In the genomic region with DNA sequence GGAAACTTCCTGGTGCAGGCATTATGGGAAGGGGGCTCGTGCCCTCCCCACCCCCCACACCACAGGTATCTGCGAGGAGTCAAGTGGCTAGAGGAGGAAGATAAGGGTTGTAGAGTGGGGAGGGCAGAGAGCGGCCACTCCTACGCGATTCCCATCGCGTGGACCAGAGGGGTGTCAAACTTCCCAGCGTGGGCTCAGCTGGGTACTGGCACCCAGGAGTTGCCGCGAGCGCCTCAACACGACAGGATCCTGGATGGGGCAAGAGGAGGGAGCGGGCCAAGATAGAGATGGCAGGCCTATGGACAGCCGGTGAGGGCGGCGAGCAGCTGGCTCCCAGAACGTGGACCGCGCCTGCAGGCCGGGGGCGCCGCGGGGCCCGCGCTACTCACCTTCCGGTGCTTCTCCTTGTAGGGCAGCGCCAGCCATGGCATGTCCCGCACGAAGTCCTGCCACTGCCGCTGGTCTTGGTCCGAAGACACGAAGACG, we compare ENCODE assay signal across 8 mouse cellular contexts. TPM values are rescaled to one million over a fixed set of nuclear protein-coding genes. Genes with fewer than 3 reads are reported as not detected.
DNase-seq lines count a peak whose midpoint lies in the region; ATAC-seq and TF ChIP-seq lines count a peak whose summit lies in the region.

No protein-coding gene starts in this region.

- no peaks in the 10 kb centered on the region for H3K9me3 ChIP-seq in limb, embryonic 15.5 days
- H3K9me3 ChIP-seq in neural tube, embryonic 13.5 days: no peaks in the 10 kb centered on the region

- TF ChIP-seq CTCF in thymus, adult 2 months (IDR thresholded peaks at IDR 0.05; ENCODE audit: borderline replicate concordance, control insufficient read depth, extremely low read depth, insufficient read depth, low read length, poor library complexity): no peak

- H3K4me1 ChIP-seq in thymus, adult 2 months (replicated peaks; ENCODE audit: control insufficient read depth, insufficient read depth, low read length): peaks cover 13% of the 10 kb centered on the region
- H3K4me1 ChIP-seq in limb, embryonic 15.5 days: peaks cover 37% of the 10 kb centered on the region
- H3K4me1 ChIP-seq in neural tube, embryonic 13.5 days (replicated peaks): peaks cover 41% of the 10 kb centered on the region

- under 1% methylated on average over 33 of the region's 33 CpGs for whole genome bisulfite sequencing in thymus, adult 2 months
- under 1% methylated on average over 30 of the region's 33 CpGs for WGBS in limb, embryonic 15.5 days
- WGBS in neural tube, embryonic 13.5 days: 0% methylated on average over 25 of the region's 33 CpGs

- no peak for TF ChIP-seq POLR2A in thymus, adult 2 months (IDR thresholded peaks at IDR 0.05; ENCODE audit: control insufficient read depth, extremely low read depth, insufficient read depth, low read length, poor library complexity)

- no peaks in the 10 kb centered on the region for H3K27me3 ChIP-seq in thymus, adult 2 months (ENCODE audit: control insufficient read depth, insufficient read depth, low read length)
- H3K27me3 ChIP-seq in limb, embryonic 15.5 days: no peaks in the 10 kb centered on the region
- no peaks in the 10 kb centered on the region for H3K27me3 ChIP-seq in neural tube, embryonic 13.5 days

- no peak for DNase-seq in thymus, adult 2 months
- DNase-seq in thymus, postnatal 25 days: no peak
- peak; percentile 59 for DNase-seq in cerebellum, adult 8-10 months
- peak; percentile 48 to 67 for DNase-seq in gastrocnemius, adult 8-10 months (ENCODE audit: low spot score in 2 of 2)
- no peak for DNase-seq in ovary, adult 18-20 months (ENCODE audit: low spot score)

- H3K4me3 ChIP-seq in thymus, adult 2 months (ENCODE audit: control insufficient read depth, insufficient read depth, low read length): peak overlapping the region; percentile 77
- peak overlapping the region; percentile 91 for H3K4me3 ChIP-seq in limb, embryonic 15.5 days
- H3K4me3 ChIP-seq in neural tube, embryonic 13.5 days: peak overlapping the region; percentile 76

- peak; percentile 26; the same call in 1 of the 2 replicates for ATAC-seq in limb, embryonic 15.5 days (ENCODE audit: insufficient number of reproducible peaks, low FRiP score, low TSS enrichment, low read depth)
- ATAC-seq in neural tube, embryonic 13.5 days (ENCODE audit: low read depth): peak; percentile 77
- ATAC-seq in erythroid progenitor cell, adult 5-6 weeks (replicated peaks; ENCODE audit: low FRiP score, poor library complexity, severe bottlenecking): no peak

- no peaks in the 10 kb centered on the region for H3K36me3 ChIP-seq in thymus, adult 2 months (ENCODE audit: control insufficient read depth, insufficient read depth, low read length)
- H3K36me3 ChIP-seq in limb, embryonic 15.5 days: no peaks in the 10 kb centered on the region
- H3K36me3 ChIP-seq in neural tube, embryonic 13.5 days: no peaks in the 10 kb centered on the region

- peak overlapping the region; percentile 82 for H3K4me2 ChIP-seq in limb, embryonic 15.5 days
- H3K4me2 ChIP-seq in neural tube, embryonic 13.5 days: peak overlapping the region; percentile 92

- no peak overlapping the region for H3K27ac ChIP-seq in thymus, adult 2 months (ENCODE audit: control insufficient read depth, insufficient read depth, low read length)
- H3K27ac ChIP-seq in limb, embryonic 15.5 days: peak overlapping the region; percentile 92
- H3K27ac ChIP-seq in neural tube, embryonic 13.5 days (replicated peaks): peak overlapping the region; percentile 89

- peak overlapping the region; percentile 76 for H3K9ac ChIP-seq in limb, embryonic 15.5 days
- peak overlapping the region; percentile 85 for H3K9ac ChIP-seq in neural tube, embryonic 13.5 days

RNA-seq across cellular contexts. Expression of gene Nxn, which starts 0.6 kb away (rescaled TPM):
- 24.7 and 25.3 TPM in 2 replicates for polyA plus RNA-seq in thymus, adult 2 months (2012; rRNA removed)
- total RNA-seq in gastrocnemius, adult 8-10 months (2022): 10 to 100 TPM; 41.5 to 47.7 (median 43.3) TPM
- polyA plus RNA-seq in limb, embryonic 15.5 days (2015; fragmentation: Nextera tagmentation; extraction: Ambion mirVana): 48.1 and 60.8 TPM in 2 replicates
- polyA plus RNA-seq in neural tube, embryonic 13.5 days (2015; fragmentation: Nextera tagmentation; extraction: Ambion mirVana): 36.4 and 38.7 TPM in 2 replicates
- total RNA-seq in erythroid progenitor cell, adult 5-6 weeks (2015; ENCODE audit: low replicate concordance): 1.4 and 2.1 TPM in 2 replicates
- 0.98 TPM in 1 of 2 replicates, not detected in the other for total RNA-seq in erythroid progenitor cell, adult 5-6 weeks (2017; ENCODE audit: low replicate concordance)

RNA-seq across cellular contexts. Expression of gene Timm22, which starts 8.4 kb away (rescaled TPM):
- 18.0 and 20.4 TPM in 2 replicates for polyA plus RNA-seq in thymus, adult 2 months (2012; rRNA removed)
- 10 to 100 TPM; 31.6 to 45.2 (median 39.6) TPM for total RNA-seq in gastrocnemius, adult 8-10 months (2022)
- polyA plus RNA-seq in limb, embryonic 15.5 days (2015; fragmentation: Nextera tagmentation; extraction: Ambion mirVana): 101 and 107 TPM in 2 replicates
- polyA plus RNA-seq in neural tube, embryonic 13.5 days (2015; fragmentation: Nextera tagmentation; extraction: Ambion mirVana): 103 and 124 TPM in 2 replicates
- total RNA-seq in erythroid progenitor cell, adult 5-6 weeks (2015; ENCODE audit: low replicate concordance): 4.2 and 4.7 TPM in 2 replicates
- 2.3 and 4.0 TPM in 2 replicates for total RNA-seq in erythroid progenitor cell, adult 5-6 weeks (2017; ENCODE audit: low replicate concordance)

Comparison
In these comparisons a context has a peak if more than half of its experiments do, and no peak if none do; other contexts are left out.
1. DNase-seq: peak in cerebellum, adult 8-10 months (single experiment) and gastrocnemius, adult 8-10 months (2 of 2); none in thymus, adult 2 months (single experiment), thymus, postnatal 25 days (single experiment) and ovary, adult 18-20 months (single experiment).
2. Peak in every context shown above with its lines, with median percentiles within 50 percentile points of each other: H3K4me3 ChIP-seq.